Mouse (Mus musculus): ENCODE results near the gene Cradd. TPM values are rescaled to one million over a fixed set of nuclear protein-coding genes. Genes with fewer than 3 reads are reported as not detected.

Gene Cradd
- total and polyA plus RNA-seq, 3 experiments: 1.9 to 9.0 TPM; not detected in 1

GRCm38 (mm10) chr10:95278085-95278484, 45.8 kb downstream of the Cradd start:
- no peak overlapping the region for H3K9ac ChIP-seq (ENCODE audit: control insufficient read depth, low read depth, low read length, poor library complexity, severe bottlenecking)
- H3K36me3 ChIP-seq (ENCODE audit: control insufficient read depth in 1 of 2, insufficient read depth in 2 of 2, low read length in 2 of 2): peaks cover 0 to 5% of the 10 kb centered on the region in 2 experiments; a peak in 1 of 4 replicates
- H3K27me3 ChIP-seq (ENCODE audit: control insufficient read depth in 1 of 2, insufficient read depth in 2 of 2, low read length in 2 of 2): no peaks in the 10 kb centered on the region
- TF ChIP-seq TAL1 (IDR thresholded peaks at IDR 0.05; ENCODE audit: low read length): no peak
- no peak for TF ChIP-seq MYB (IDR thresholded peaks at IDR 0.05; ENCODE audit: low read depth, low read length)
- TF ChIP-seq USF2 (IDR thresholded peaks at IDR 0.05; ENCODE audit: borderline replicate concordance in 1 of 2, insufficient read depth in 1 of 2, low read depth in 1 of 2, low read length in 2 of 2): no peak
- TF ChIP-seq TBP (IDR thresholded peaks at IDR 0.05; ENCODE audit: low read depth, low read length): no peak
- no peak for TF ChIP-seq MEF2A (IDR thresholded peaks at IDR 0.05; ENCODE audit: extremely low read depth, insufficient replicate concordance, low read depth, low read length, poor library complexity, severe bottlenecking)
- TF ChIP-seq TCF12 (IDR thresholded peaks at IDR 0.05; ENCODE audit: low read depth, low read length): no peak
- TF ChIP-seq UBTF (IDR thresholded peaks at IDR 0.05; ENCODE audit: borderline replicate concordance, insufficient read depth, low read depth, low read length): no peak
- TF ChIP-seq E2F4 (IDR thresholded peaks at IDR 0.05; ENCODE audit: borderline replicate concordance, low read depth, low read length): no peak
- no peak for TF ChIP-seq NRF1 (IDR thresholded peaks at IDR 0.05; ENCODE audit: insufficient read depth, low read depth, low read length, poor library complexity, severe bottlenecking)
- no peak for TF ChIP-seq EP300 (IDR thresholded peaks at IDR 0.05; ENCODE audit: low read depth in 1 of 2, low read length in 2 of 2)
- TF ChIP-seq ELF1 (IDR thresholded peaks at IDR 0.05; ENCODE audit: low read depth, low read length): no peak
- no peak for TF ChIP-seq SMC3 (IDR thresholded peaks at IDR 0.05; ENCODE audit: low read depth, low read length)
- no peak for TF ChIP-seq POLR2AphosphoS5 (IDR thresholded peaks at IDR 0.05; ENCODE audit: borderline replicate concordance, low read depth, low read length)
- TF ChIP-seq MXI1 (IDR thresholded peaks at IDR 0.05; ENCODE audit: low read depth, low read length): no peak
- TF ChIP-seq KAT2A (conservative IDR thresholded peaks at IDR 0.05; ENCODE audit: low read depth, low read length): no peak
- TF ChIP-seq HCFC1 (IDR thresholded peaks at IDR 0.05; ENCODE audit: low read depth, low read length): no peak
- no peak for TF ChIP-seq ZMIZ1 (IDR thresholded peaks at IDR 0.05; ENCODE audit: low read depth, low read length)
- TF ChIP-seq GATA1 (IDR thresholded peaks at IDR 0.05; ENCODE audit: low read depth, low read length): no peak
- no peak for TF ChIP-seq NELFE (IDR thresholded peaks at IDR 0.05; ENCODE audit: low read depth, low read length)
- TF ChIP-seq MAFK (IDR thresholded peaks at IDR 0.05; ENCODE audit: borderline replicate concordance, low read depth, low read length): no peak
- no peak overlapping the region for H3K4me3 ChIP-seq (ENCODE audit: control insufficient read depth in 1 of 2, insufficient read depth in 1 of 2, low read depth in 2 of 2, low read length in 2 of 2)
- H3K79me2 ChIP-seq (ENCODE audit: control insufficient read depth, insufficient read depth, low read length, poor library complexity): no peaks in the 10 kb centered on the region
- H3K27ac ChIP-seq (ENCODE audit: control insufficient read depth, low read depth, low read length): no peak overlapping the region
- H3K4me1 ChIP-seq (ENCODE audit: control insufficient read depth in 1 of 2, insufficient read depth in 2 of 2, low read length in 2 of 2): peaks cover 0 to 5% of the 10 kb centered on the region in 2 experiments; a peak in 2 of 4 replicates
- no peaks in the 10 kb centered on the region for H3K9me3 ChIP-seq (replicated peaks; ENCODE audit: insufficient read depth, low read length)
- DNase-seq (ENCODE audit: low read depth, low spot score): no peak
